ENCODE assay signal across 7 mouse cellular contexts in the genomic region with DNA sequence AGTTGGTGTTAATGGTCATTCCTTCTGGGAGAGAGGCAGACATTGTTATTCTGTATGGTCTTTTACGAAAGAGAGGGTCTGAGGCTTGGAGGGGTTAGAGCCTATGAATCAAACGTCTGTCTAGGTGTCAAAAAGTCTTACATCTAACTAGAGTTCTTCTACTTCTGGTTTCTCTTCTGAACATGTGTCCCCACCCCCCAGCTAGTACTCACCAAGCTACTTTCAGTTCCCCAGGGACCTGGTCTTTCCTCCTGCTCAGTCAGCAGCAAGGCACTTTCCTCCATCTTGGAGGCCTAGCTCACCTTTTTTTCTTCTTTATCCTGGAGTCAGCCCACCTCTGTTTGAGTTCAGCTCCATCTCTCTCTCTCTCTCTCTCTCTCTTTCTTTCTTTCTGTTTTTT. TPM values are rescaled to one million over a fixed set of nuclear protein-coding genes. Genes with fewer than 3 reads are reported as not detected.
DNase-seq lines count a peak whose midpoint lies in the region; ATAC-seq and TF ChIP-seq lines count a peak whose summit lies in the region.

No protein-coding gene starts in this region.

- no peaks in the 10 kb centered on the region for H3K27me3 ChIP-seq in CH12.LX (replicated peaks)
- no peaks in the 10 kb centered on the region for H3K27me3 ChIP-seq in hindbrain, embryonic 12.5 days
- no peaks in the 10 kb centered on the region for H3K27me3 ChIP-seq in lung, embryonic 16.5 days (ENCODE audit: control insufficient read depth, insufficient read depth, low read depth, low read length)
- no peaks in the 10 kb centered on the region for H3K27me3 ChIP-seq in spleen, adult 2 months (ENCODE audit: control insufficient read depth, insufficient read depth, low read length)

- WGBS in hindbrain, embryonic 12.5 days: 79% methylated on average over 2 of the region's 2 CpGs
- WGBS in lung, embryonic 16.5 days: 86% methylated on average over 2 of the region's 2 CpGs
- WGBS in spleen, adult 2 months: 13% methylated on average over 2 of the region's 2 CpGs

- TF ChIP-seq EP300 in CH12.LX (IDR thresholded peaks at IDR 0.05; ENCODE audit: low read length): peak; percentile 61

- H3K4me3 ChIP-seq in CH12.LX (replicated peaks in 1 of 3; ENCODE audit: low read depth in 2 of 3, low read length in 2 of 3, poor library complexity in 1 of 3): peak overlapping the region; percentile 76 to 89 (median 83)
- peak overlapping the region; percentile 34 for H3K4me3 ChIP-seq in hindbrain, embryonic 12.5 days
- H3K4me3 ChIP-seq in lung, embryonic 16.5 days (ENCODE audit: low read length): peak overlapping the region; percentile 45
- peak overlapping the region; percentile 60 for H3K4me3 ChIP-seq in spleen, adult 2 months (ENCODE audit: extremely low read depth, insufficient read depth, insufficient read length)

- H3K27ac ChIP-seq in CH12.LX (ENCODE audit: insufficient read depth, low read depth): peak overlapping the region; percentile 82
- H3K27ac ChIP-seq in hindbrain, embryonic 12.5 days: peak overlapping the region; percentile 80
- no peak overlapping the region for H3K27ac ChIP-seq in lung, embryonic 16.5 days (ENCODE audit: low read length)
- H3K27ac ChIP-seq in spleen, adult 2 months (ENCODE audit: insufficient read depth, low read length): peak overlapping the region; percentile 86

- no peak for TF ChIP-seq CTCF in CH12.LX (conservative IDR thresholded peaks at IDR 0.05 in 1 of 2, IDR thresholded peaks at IDR 0.05 in 1 of 2; ENCODE audit: low read depth in 2 of 2, low read length in 2 of 2)
- TF ChIP-seq CTCF in spleen, adult 2 months (IDR thresholded peaks at IDR 0.05; ENCODE audit: extremely low read depth, insufficient read depth, insufficient read length, insufficient replicate concordance): no peak

- peak; percentile 73 for TF ChIP-seq POLR2A in CH12.LX (IDR thresholded peaks at IDR 0.05; ENCODE audit: low read depth, low read length)
- TF ChIP-seq POLR2A in spleen, adult 2 months (IDR thresholded peaks at IDR 0.05; ENCODE audit: low read depth, low read length): no peak

- H3K79me2 ChIP-seq in CH12.LX (replicated peaks; ENCODE audit: control insufficient read depth, extremely low read depth, insufficient read depth, poor library complexity, severe bottlenecking): peaks cover 12% of the 10 kb centered on the region

- no peak for TF ChIP-seq RAD21 in CH12.LX (IDR thresholded peaks at IDR 0.05; ENCODE audit: low read depth, low read length)

- DNase-seq in CH12.LX (ENCODE audit: extremely low read depth): peak; percentile 97
- DNase-seq in spleen, adult 2 months (ENCODE audit: low read depth in 1 of 2, low spot score in 2 of 2): peak; percentile 72 to 82
- DNase-seq in Muller cell, postnatal 12 days (ENCODE audit: inconsistent ontology term): no peak
- no peak for DNase-seq in urinary bladder, adult 2 months (ENCODE audit: low spot score)

- H3K4me1 ChIP-seq in CH12.LX (ENCODE audit: control insufficient read depth in 1 of 2, insufficient read depth in 2 of 2): peaks cover 11 to 64% of the 10 kb centered on the region in 2 experiments
- H3K4me1 ChIP-seq in hindbrain, embryonic 12.5 days: peaks cover 12% of the 10 kb centered on the region
- peaks cover 32% of the 10 kb centered on the region for H3K4me1 ChIP-seq in lung, embryonic 16.5 days (replicated peaks; ENCODE audit: control insufficient read depth, insufficient read depth, low read length)
- H3K4me1 ChIP-seq in spleen, adult 2 months (ENCODE audit: control insufficient read depth, insufficient read depth, insufficient read length): peaks cover 5% of the 10 kb centered on the region; the same call in 1 of the 2 replicates

- peak; percentile 38 for ATAC-seq in common myeloid progenitor, adult 5-6 weeks (replicated peaks; ENCODE audit: low read depth, poor library complexity, severe bottlenecking)
- ATAC-seq in hindbrain, embryonic 12.5 days (ENCODE audit: low FRiP score): no peak
- no peak for ATAC-seq in lung, embryonic 16.5 days (ENCODE audit: low read depth)

- H3K9me3 ChIP-seq in CH12.LX (replicated peaks; ENCODE audit: low read length): no peaks in the 10 kb centered on the region
- no peaks in the 10 kb centered on the region for H3K9me3 ChIP-seq in hindbrain, embryonic 12.5 days (replicated peaks)
- no peaks in the 10 kb centered on the region for H3K9me3 ChIP-seq in lung, embryonic 16.5 days (ENCODE audit: control insufficient read depth, low read length)

- H3K9ac ChIP-seq in CH12.LX (ENCODE audit: insufficient read depth, low read depth): peak overlapping the region; percentile 89
- H3K9ac ChIP-seq in hindbrain, embryonic 12.5 days: peak overlapping the region; percentile 58; the same call in 1 of the 2 replicates
- no peak overlapping the region for H3K9ac ChIP-seq in lung, embryonic 16.5 days (ENCODE audit: low read length)

- in situ Hi-C loops in CH12.LX (cut with MboI; ENCODE audit: low pct_ligation_motif_present, low pct_unique_long_range_greater_than_20kb, low sequenced_read_pairs): no loop called here

- peaks cover 0 to 24% of the 10 kb centered on the region in 2 experiments for H3K36me3 ChIP-seq in CH12.LX (replicated peaks in 1 of 2; ENCODE audit: control insufficient read depth in 1 of 2, insufficient read depth in 1 of 2, low read length in 1 of 2)
- H3K36me3 ChIP-seq in hindbrain, embryonic 12.5 days: no peaks in the 10 kb centered on the region
- no peaks in the 10 kb centered on the region for H3K36me3 ChIP-seq in lung, embryonic 16.5 days (ENCODE audit: control insufficient read depth, insufficient read depth, low read length)
- 0 out of 2 replicates have a peak, but pooled peaks cover 1% of the 10 kb centered on the region for H3K36me3 ChIP-seq in spleen, adult 2 months (ENCODE audit: control insufficient read depth, insufficient read depth, low read length)

- dilution Hi-C loops in CH12.LX (cut with MboI; ENCODE audit: extremely low pct_ligation_motif_present, extremely low pct_unique_long_range_greater_than_20kb, low sequenced_read_pairs): no loop called here

- H3K4me2 ChIP-seq in CH12.LX (ENCODE audit: insufficient read depth, low read depth, poor library complexity, severe bottlenecking): peak overlapping the region; percentile 96
- peak overlapping the region; percentile 62 for H3K4me2 ChIP-seq in hindbrain, embryonic 12.5 days (replicated peaks)
- peak overlapping the region; percentile 64 for H3K4me2 ChIP-seq in lung, embryonic 16.5 days (ENCODE audit: low read depth, low read length)

TF ChIP-seq in CH12.LX, 34 proteins besides CTCF, POLR2A, EP300 and RAD21 (continues in another document):
- TF ChIP-seq MXI1 (IDR thresholded peaks at IDR 0.05; ENCODE audit: low read depth, low read length) (peak; percentile 61; the same call in 1 of the 2 replicates), MAX (IDR thresholded peaks at IDR 0.05; ENCODE audit: low read length) (peak; percentile 91), SIN3A (IDR thresholded peaks at IDR 0.05; ENCODE audit: low read length) (peak; percentile 66), POLR2AphosphoS2 (IDR thresholded peaks at IDR 0.05; ENCODE audit: low read depth, low read length) (no peak), ETS1 (conservative IDR thresholded peaks at IDR 0.05; ENCODE audit: low read depth, low read length) (peak; percentile 76), CHD2 (IDR thresholded peaks at IDR 0.05; ENCODE audit: low read length) (peak; percentile 48; the same call in 1 of the 2 replicates), ZC3H11A (IDR thresholded peaks at IDR 0.05; ENCODE audit: low read depth, low read length) (no peak), HCFC1 (IDR thresholded peaks at IDR 0.05; ENCODE audit: low read depth, low read length) (0 out of 2 replicates have a peak, but pooled peaks have one; percentile 30), ZKSCAN1 (IDR thresholded peaks at IDR 0.05; ENCODE audit: borderline replicate concordance, low read depth, low read length) (no peak), NELFE (IDR thresholded peaks at IDR 0.05; ENCODE audit: low read depth, low read length) (peak; percentile 51), PAX5 (IDR thresholded peaks at IDR 0.05; ENCODE audit: low read length) (no peak), ZNF384 (IDR thresholded peaks at IDR 0.05; ENCODE audit: low read depth, low read length) (peak; percentile 34; the same call in 1 of the 2 replicates), ELF1 (IDR thresholded peaks at IDR 0.05; ENCODE audit: low read depth, low read length) (no peak; the same call in none of the 2 replicates), MYC (IDR thresholded peaks at IDR 0.05; ENCODE audit: low read depth, low read length) (peak; percentile 93), MAFK (IDR thresholded peaks at IDR 0.05; ENCODE audit: insufficient replicate concordance, low read length) (peak; percentile 88), MAZ (IDR thresholded peaks at IDR 0.05; ENCODE audit: low read depth, low read length) (0 out of 2 replicates have a peak, but pooled peaks have one; percentile 38), KAT2A (IDR thresholded peaks at IDR 0.05; ENCODE audit: insufficient replicate concordance, low read length) (peak; percentile 57; the same call in 1 of the 2 replicates), IRF4 (IDR thresholded peaks at IDR 0.05; ENCODE audit: low read depth, low read length) (peak; percentile 91), USF1 (IDR thresholded peaks at IDR 0.05; ENCODE audit: low read depth, low read length) (no peak), TCF12 (IDR thresholded peaks at IDR 0.05; ENCODE audit: low read depth, low read length) (peak; percentile 69; the same call in 1 of the 2 replicates), USF2 (conservative IDR thresholded peaks at IDR 0.05; ENCODE audit: low read depth, low read length) (no peak)

RNA-seq across cellular contexts. Expression of a gene that starts 48.9 kb away (rescaled TPM):
- total RNA-seq in CH12.LX (2012; rRNA removed): 21.2 TPM in 2 replicates
- total RNA-seq in CH12.LX (2014; rRNA removed): 14.7 and 15.7 TPM in 2 replicates
- polyA plus RNA-seq in CH12.LX (2012; ENCODE audit: insufficient read length, low read depth): 18.6 and 19.5 TPM in 2 replicates
- 7.8 and 11.9 TPM in 2 replicates for total RNA-seq in common myeloid progenitor, adult 5-6 weeks (2017)
- 9.8 and 10.4 TPM in 2 replicates for polyA plus RNA-seq in hindbrain, embryonic 12.5 days (2016; fragmentation: Nextera tagmentation; extraction: Ambion mirVana)
- polyA plus RNA-seq in lung, embryonic 16.5 days (2015; fragmentation: Nextera tagmentation; extraction: Ambion mirVana): 16.8 and 18.6 TPM in 2 replicates
- polyA plus RNA-seq in spleen, adult 2 months (2012; rRNA removed): 9.1 and 10.5 TPM in 2 replicates
- polyA plus RNA-seq in urinary bladder, adult 2 months (2012; rRNA removed): 82.5 and 102 TPM in 2 replicates

RNA-seq across cellular contexts. Expression of a gene that starts 49.1 kb away (rescaled TPM):
- total RNA-seq in CH12.LX (2012; rRNA removed): 8.4 and 9.9 TPM in 2 replicates
- 5.8 and 6.4 TPM in 2 replicates for total RNA-seq in CH12.LX (2014; rRNA removed)
- 7.4 and 10.6 TPM in 2 replicates for polyA plus RNA-seq in CH12.LX (2012; ENCODE audit: insufficient read length, low read depth)
- total RNA-seq in common myeloid progenitor, adult 5-6 weeks (2017): 6.0 and 6.8 TPM in 2 replicates
- 12.5 and 16.0 TPM in 2 replicates for polyA plus RNA-seq in hindbrain, embryonic 12.5 days (2016; fragmentation: Nextera tagmentation; extraction: Ambion mirVana)
- 11.8 and 12.7 TPM in 2 replicates for polyA plus RNA-seq in lung, embryonic 16.5 days (2015; fragmentation: Nextera tagmentation; extraction: Ambion mirVana)
- polyA plus RNA-seq in spleen, adult 2 months (2012; rRNA removed): 4.4 and 4.5 TPM in 2 replicates
- 10.4 and 10.6 TPM in 2 replicates for polyA plus RNA-seq in urinary bladder, adult 2 months (2012; rRNA removed)

Comparison
In these comparisons a context has a peak if more than half of its experiments do, and no peak if none do; other contexts are left out.
1. DNase-seq: peak in CH12.LX (single experiment) and spleen, adult 2 months (2 of 2); none in Muller cell, postnatal 12 days (single experiment) and urinary bladder, adult 2 months (single experiment).
2. Peak in every context shown above with its lines, with median percentiles within 50 percentile points of each other: H3K4me2 ChIP-seq and H3K4me3 ChIP-seq.